Mouse (Mus musculus): ENCODE data around the gene Mad1l1. TPM values are rescaled to one million over a fixed set of nuclear protein-coding genes. Genes with fewer than 3 reads are reported as not detected.
A peak's percentile ranks its signal among the peaks of the same experiment; 100 is the strongest.

Mad1l1 gene
- total and polyA plus RNA-seq, 3 experiments = 40.5 to 65.2 TPM; not detected in 1

GRCm38 (mm10) chr5:140007656-140008522, 313.5 kb downstream of the Mad1l1 start:
- Histone ChIP-seq H3K27me3 (ENCODE audit: control insufficient read depth in 1 of 2, insufficient read depth in 2 of 2, low read length in 2 of 2) (no peaks in the 10 kb centered on the region), H3K4me1 (ENCODE audit: control insufficient read depth in 1 of 2, insufficient read depth in 2 of 2, low read length in 2 of 2) (peaks cover 0 to 6% of the 10 kb centered on the region in 2 experiments; a peak in 2 of 4 replicates), H3K4me3 (ENCODE audit: control insufficient read depth in 1 of 2, insufficient read depth in 1 of 2, low read depth in 2 of 2, low read length in 2 of 2) (no peak overlapping the region), H3K9me3 (replicated peaks; ENCODE audit: insufficient read depth, low read length) (no peaks in the 10 kb centered on the region), H3K36me3 (ENCODE audit: control insufficient read depth in 1 of 2, insufficient read depth in 2 of 2, low read length in 2 of 2) (peaks cover 0 to 2% of the 10 kb centered on the region in 2 experiments; a peak in 1 of 4 replicates), H3K27ac (ENCODE audit: control insufficient read depth, low read depth, low read length) (no peak overlapping the region), H3K9ac (ENCODE audit: control insufficient read depth, low read depth, low read length, poor library complexity, severe bottlenecking) (no peak overlapping the region), H3K79me2 (ENCODE audit: control insufficient read depth, insufficient read depth, low read length, poor library complexity) (no peaks in the 10 kb centered on the region)
- no peak for DNase-seq (ENCODE audit: low read depth, low spot score)
- TF ChIP-seq POLR2AphosphoS2 (IDR thresholded peaks at IDR 0.05; ENCODE audit: low read length) = no peak

DNA sequence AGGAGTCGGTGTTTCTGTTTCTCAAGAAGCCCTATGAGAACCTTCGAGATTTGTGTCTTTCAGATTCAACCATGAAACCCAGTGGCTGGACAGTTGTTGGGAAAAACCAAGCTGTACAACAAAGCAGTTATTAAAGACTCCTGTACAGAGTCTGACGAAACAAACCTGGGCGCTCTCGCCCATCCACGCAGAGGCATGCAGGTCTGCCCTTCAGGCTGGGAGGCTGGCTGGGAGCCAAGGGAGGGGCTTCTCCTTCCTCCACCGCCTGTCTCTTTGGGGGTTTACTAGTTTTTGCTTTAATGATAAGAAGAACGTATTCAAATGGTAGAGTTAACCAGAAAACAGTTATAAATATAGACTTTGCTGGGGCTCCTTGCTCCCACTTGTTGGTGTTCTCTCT, 314.5 kb downstream of the Mad1l1 start:
- TF ChIP-seq JUND (IDR thresholded peaks at IDR 0.05; ENCODE audit: low read depth, low read length) (no peak), MYC (IDR thresholded peaks at IDR 0.05; ENCODE audit: low read depth, low read length) (no peak), MYB (IDR thresholded peaks at IDR 0.05; ENCODE audit: low read depth, low read length) (no peak), TCF12 (IDR thresholded peaks at IDR 0.05; ENCODE audit: low read depth, low read length) (no peak), ZKSCAN1 (IDR thresholded peaks at IDR 0.05; ENCODE audit: low read depth, low read length) (no peak), USF2 (IDR thresholded peaks at IDR 0.05; ENCODE audit: borderline replicate concordance in 1 of 2, insufficient read depth in 1 of 2, low read depth in 1 of 2, low read length in 2 of 2) (no peak), EP300 (IDR thresholded peaks at IDR 0.05; ENCODE audit: low read depth in 1 of 2, low read length in 2 of 2) (no peak), CHD1 (IDR thresholded peaks at IDR 0.05; ENCODE audit: low read depth, low read length) (no peak), POLR2AphosphoS2 (IDR thresholded peaks at IDR 0.05; ENCODE audit: low read length) (no peak), MAFK (IDR thresholded peaks at IDR 0.05; ENCODE audit: borderline replicate concordance, low read depth, low read length) (no peak), E2F4 (IDR thresholded peaks at IDR 0.05; ENCODE audit: borderline replicate concordance, low read depth, low read length) (no peak), KAT2A (conservative IDR thresholded peaks at IDR 0.05; ENCODE audit: low read depth, low read length) (no peak), NRF1 (IDR thresholded peaks at IDR 0.05; ENCODE audit: insufficient read depth, low read depth, low read length, poor library complexity, severe bottlenecking) (no peak), MAX (IDR thresholded peaks at IDR 0.05; ENCODE audit: low read length) (no peak), MEF2A (IDR thresholded peaks at IDR 0.05; ENCODE audit: extremely low read depth, insufficient replicate concordance, low read depth, low read length, poor library complexity, severe bottlenecking) (no peak), SIN3A (IDR thresholded peaks at IDR 0.05; ENCODE audit: low read length) (no peak), UBTF (IDR thresholded peaks at IDR 0.05; ENCODE audit: borderline replicate concordance, insufficient read depth, low read depth, low read length) (no peak), RCOR1 (IDR thresholded peaks at IDR 0.05; ENCODE audit: low read depth, low read length) (no peak), MAZ (IDR thresholded peaks at IDR 0.05; ENCODE audit: low read depth, low read length) (no peak), SMC3 (IDR thresholded peaks at IDR 0.05; ENCODE audit: low read depth, low read length) (no peak)

More for the DNA sequence above, 314.5 kb downstream of the Mad1l1 start:
- no peaks in the 10 kb centered on the region for H3K9me3 ChIP-seq (replicated peaks; ENCODE audit: insufficient read depth, low read length)
- no peaks in the 10 kb centered on the region for H3K79me2 ChIP-seq (ENCODE audit: control insufficient read depth, insufficient read depth, low read length, poor library complexity)
- H3K27me3 ChIP-seq (ENCODE audit: control insufficient read depth in 1 of 2, insufficient read depth in 2 of 2, low read length in 2 of 2) = no peaks in the 10 kb centered on the region
- no peak overlapping the region for H3K9ac ChIP-seq (ENCODE audit: control insufficient read depth, low read depth, low read length, poor library complexity, severe bottlenecking)
- no peak overlapping the region for H3K27ac ChIP-seq (ENCODE audit: control insufficient read depth, low read depth, low read length)
- no peaks in the 10 kb centered on the region for H3K4me1 ChIP-seq (ENCODE audit: control insufficient read depth in 1 of 2, insufficient read depth in 2 of 2, low read length in 2 of 2)
- peak; percentile 6 for DNase-seq (ENCODE audit: low read depth, low spot score)
- H3K4me3 ChIP-seq (ENCODE audit: control insufficient read depth in 1 of 2, insufficient read depth in 1 of 2, low read depth in 2 of 2, low read length in 2 of 2) = no peak overlapping the region
- no peaks in the 10 kb centered on the region for H3K36me3 ChIP-seq (ENCODE audit: control insufficient read depth in 1 of 2, insufficient read depth in 2 of 2, low read length in 2 of 2)

Data from MEL (cell line).